Mouse (Mus musculus) lung, postnatal 0 days (tissue): ENCODE measurements around the gene Adam25.
"Not testable (repeated sequence)": the region's sequence is repeated elsewhere in the genome, so short reads cannot be mapped to it uniquely, and the experiment has no call there.

ENCODE experiments used
- CTCF ChIP-seq: IDR thresholded peaks from 2 replicates; pipeline ENCODE4 v1.5.1; 2016; ENCODE audit warnings: antibody characterized with exemption, mild to moderate bottlenecking
- EP300 ChIP-seq: IDR thresholded peaks from 2 replicates; pipeline ENCODE4 v1.6.1; 2016; ENCODE audit warnings: antibody characterized with exemption, mild to moderate bottlenecking, control low read depth

DNA sequence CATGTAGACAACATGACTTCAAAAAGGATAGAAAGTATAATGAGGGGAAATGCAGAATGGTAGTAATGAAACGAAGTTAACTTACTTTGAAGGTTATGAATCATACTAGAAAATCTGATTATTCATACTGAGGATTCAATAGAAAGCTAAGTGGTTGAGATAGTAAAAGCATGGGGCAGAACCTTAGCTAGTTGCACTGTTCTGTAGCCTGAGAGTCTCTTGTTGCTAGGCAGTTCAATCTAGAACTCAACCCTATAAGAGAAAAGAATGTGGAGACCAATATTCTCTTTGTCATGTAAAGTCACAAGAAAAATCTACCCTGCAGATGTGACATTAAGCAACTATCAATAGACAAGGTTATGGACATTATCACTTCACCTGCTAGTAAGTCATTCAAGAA, at the start of gene Adam25:
- not testable (repeated sequence) for TF ChIP-seq EP300, CTCF
